Mouse (Mus musculus) C2C12 (cell line): ENCODE measurements around the gene Ltbp1.
A peak's percentile ranks its signal among the peaks of the same experiment; 100 is the strongest.

Source experiments
- CEBPB ChIP-seq: IDR thresholded peaks from one replicate; pipeline ENCODE4 v1.6.1; 2011; ENCODE audit warnings: low read depth, mild to moderate bottlenecking, control low read depth, moderate library complexity
- CTCF ChIP-seq: IDR thresholded peaks from one replicate; pipeline ENCODE4 v1.5.1; 2011; ENCODE audit not compliant: control insufficient read depth, insufficient read depth, insufficient read length
- MAX ChIP-seq: IDR thresholded peaks from one replicate; pipeline ENCODE4 v1.6.1; 2011; ENCODE audit warnings: mild to moderate bottlenecking, control low read depth
- MYOD1 ChIP-seq: IDR thresholded peaks from one replicate; pipeline ENCODE4 v1.6.1; 2011; ENCODE audit warnings: low read depth; ENCODE audit not compliant: control insufficient read depth, insufficient read length
- USF1 ChIP-seq: IDR thresholded peaks from one replicate; pipeline ENCODE4 v1.6.1; 2011; ENCODE audit warnings: low read depth, mild to moderate bottlenecking, control low read depth, moderate library complexity

GRCm38 (mm10) chr17:75372371-75372770 lies 367.0 kb downstream of the Ltbp1 start:
- TF ChIP-seq CTCF: peak; percentile 28
- TF ChIP-seq USF1: no peak
- no peak for TF ChIP-seq MYOD1
- no peak for TF ChIP-seq CEBPB
- no peak for TF ChIP-seq MAX
